Mouse (Mus musculus): ENCODE data around the gene Lzic. TPM values are rescaled to one million over a fixed set of nuclear protein-coding genes. Genes with fewer than 3 reads are reported as not detected.

Lzic gene
- total and polyA plus RNA-seq, 2 experiments from 2014 or later, result 33.5 to 34.8 TPM

- DNase-seq (ENCODE audit: low spot score) (no peak), ATAC-seq (no peak)
- H3K4me3 ChIP-seq (ENCODE audit: low read length), result no peak overlapping the region
- no peaks in the 10 kb centered on the region for H3K27me3 ChIP-seq (ENCODE audit: insufficient read depth, low read length)
- 0 out of 2 replicates have a peak, but pooled peaks cover 14% of the 10 kb centered on the region for H3K4me1 ChIP-seq (ENCODE audit: insufficient read depth, low read length)
- H3K27ac ChIP-seq, result no peak overlapping the region
- no peak overlapping the region for H3K4me2 ChIP-seq (ENCODE audit: low read depth, low read length)
- H3K9ac ChIP-seq (replicated peaks; ENCODE audit: low read length), result no peak overlapping the region
- no peaks in the 10 kb centered on the region for H3K36me3 ChIP-seq (ENCODE audit: insufficient read depth, low read length)
- H3K9me3 ChIP-seq (ENCODE audit: low read length), result no peaks in the 10 kb centered on the region
- 64% methylated on average over 6 of the region's 6 CpGs for WGBS
- TF ChIP-seq CTCF (IDR thresholded peaks at IDR 0.05; ENCODE audit: low read depth), result no peak
Observed at GRCm38 (mm10) chr4:149523961-149524360, 38.9 kb downstream of the Lzic start.

- Histone ChIP-seq H3K9me3 (ENCODE audit: low read length) (no peaks in the 10 kb centered on the region), H3K4me1 (ENCODE audit: insufficient read depth, low read length) (0 out of 2 replicates have a peak, but pooled peaks cover 12% of the 10 kb centered on the region), H3K27me3 (ENCODE audit: insufficient read depth, low read length) (no peaks in the 10 kb centered on the region), H3K36me3 (ENCODE audit: insufficient read depth, low read length) (no peaks in the 10 kb centered on the region), H3K27ac (no peak overlapping the region), H3K9ac (replicated peaks; ENCODE audit: low read length) (no peak overlapping the region), H3K4me3 (ENCODE audit: low read length) (no peak overlapping the region), H3K4me2 (ENCODE audit: low read depth, low read length) (no peak overlapping the region)
- WGBS, result 85% methylated on average over 4 of the region's 4 CpGs
- DNase-seq (ENCODE audit: low spot score) (no peak), ATAC-seq (no peak)
- no peak for TF ChIP-seq CTCF (IDR thresholded peaks at IDR 0.05; ENCODE audit: low read depth)
Observed at GRCm38 (mm10) chr4:149525170-149525569, 40.1 kb downstream of the Lzic start.

DNA sequence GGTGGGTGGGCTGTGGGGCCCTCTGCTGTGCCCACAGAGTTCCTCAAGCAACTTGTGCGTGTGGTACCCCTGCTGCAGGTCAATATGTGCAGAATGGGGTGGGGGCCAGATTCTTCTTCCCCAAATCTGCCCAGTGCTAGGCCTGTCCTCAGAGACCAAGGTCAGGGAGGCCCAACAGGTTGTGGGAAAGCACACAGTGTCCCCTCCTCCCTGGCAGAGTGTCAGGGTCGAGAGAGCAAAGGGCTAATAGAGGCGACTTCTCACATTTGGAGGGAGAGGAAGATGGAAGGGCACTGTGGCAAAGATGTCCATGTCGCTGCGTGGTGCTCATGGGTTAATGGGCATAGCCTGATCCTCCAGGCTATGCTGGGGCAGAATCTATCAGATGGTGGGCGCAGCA is 40.8 kb downstream of the Lzic start:
- DNase-seq (ENCODE audit: low spot score), result no peak
- H3K27ac ChIP-seq, result no peak overlapping the region; the same call in 1 of the 2 replicates
- TF ChIP-seq CTCF (IDR thresholded peaks at IDR 0.05; ENCODE audit: low read depth), result no peak
- H3K27me3 ChIP-seq (ENCODE audit: insufficient read depth, low read length), result no peaks in the 10 kb centered on the region
- H3K4me3 ChIP-seq (ENCODE audit: low read length), result no peak overlapping the region
- no peak for ATAC-seq
- no peak overlapping the region for H3K4me2 ChIP-seq (ENCODE audit: low read depth, low read length)
- WGBS, result 76% methylated on average over 6 of the region's 6 CpGs
- H3K9me3 ChIP-seq (ENCODE audit: low read length), result no peaks in the 10 kb centered on the region
- no peaks in the 10 kb centered on the region for H3K36me3 ChIP-seq (ENCODE audit: insufficient read depth, low read length)
- H3K9ac ChIP-seq (replicated peaks; ENCODE audit: low read length), result no peak overlapping the region
- 0 out of 2 replicates have a peak, but pooled peaks cover 8% of the 10 kb centered on the region for H3K4me1 ChIP-seq (ENCODE audit: insufficient read depth, low read length)

DNA sequence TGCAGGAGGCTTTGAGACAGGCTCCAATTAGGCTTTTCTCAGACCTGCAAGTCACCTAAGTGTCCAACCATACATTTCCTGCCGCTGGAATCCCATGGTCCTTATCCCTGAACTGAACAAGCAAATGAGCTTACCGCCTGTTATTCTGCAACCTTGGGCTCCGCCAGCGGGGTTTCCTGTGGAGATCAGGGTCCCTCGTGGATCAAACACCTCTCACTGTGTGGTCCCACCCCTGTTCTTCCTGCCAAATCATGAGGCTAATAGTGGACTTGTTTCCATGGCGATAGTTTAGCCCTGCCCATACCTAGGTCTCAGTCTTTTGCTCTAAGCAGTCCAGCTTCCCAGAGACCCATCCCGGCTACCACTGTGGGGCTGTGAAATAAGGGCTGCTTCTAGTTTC is 41.3 kb downstream of the Lzic start:
- DNase-seq (ENCODE audit: low spot score) (no peak), ATAC-seq (peak; percentile 47; the same call in 1 of the 2 replicates)
- H3K4me2 ChIP-seq (ENCODE audit: low read depth, low read length), result no peak overlapping the region
- no peaks in the 10 kb centered on the region for H3K36me3 ChIP-seq (ENCODE audit: insufficient read depth, low read length)
- H3K27me3 ChIP-seq (ENCODE audit: insufficient read depth, low read length), result no peaks in the 10 kb centered on the region
- H3K9ac ChIP-seq (replicated peaks; ENCODE audit: low read length), result no peak overlapping the region
- no peaks in the 10 kb centered on the region for H3K9me3 ChIP-seq (ENCODE audit: low read length)
- H3K4me3 ChIP-seq (ENCODE audit: low read length), result no peak overlapping the region
- H3K4me1 ChIP-seq (ENCODE audit: insufficient read depth, low read length), result 0 out of 2 replicates have a peak, but pooled peaks cover 8% of the 10 kb centered on the region
- H3K27ac ChIP-seq, result no peak overlapping the region; the same call in 1 of the 2 replicates
- no peak for TF ChIP-seq CTCF (IDR thresholded peaks at IDR 0.05; ENCODE audit: low read depth)
- WGBS, result 39% methylated on average over 7 of the region's 7 CpGs

GRCm38 (mm10) chr4:149527621-149528354 is 42.8 kb downstream of the Lzic start:
- Histone ChIP-seq H3K9ac (replicated peaks; ENCODE audit: low read length) (no peak overlapping the region), H3K4me2 (ENCODE audit: low read depth, low read length) (no peak overlapping the region), H3K4me3 (ENCODE audit: low read length) (no peak overlapping the region), H3K27me3 (ENCODE audit: insufficient read depth, low read length) (no peaks in the 10 kb centered on the region), H3K36me3 (ENCODE audit: insufficient read depth, low read length) (no peaks in the 10 kb centered on the region), H3K4me1 (ENCODE audit: insufficient read depth, low read length) (0 out of 2 replicates have a peak, but pooled peaks cover 8% of the 10 kb centered on the region), H3K27ac (no peak overlapping the region), H3K9me3 (ENCODE audit: low read length) (no peaks in the 10 kb centered on the region)
- ATAC-seq, result no peak
- no peak for TF ChIP-seq CTCF (IDR thresholded peaks at IDR 0.05; ENCODE audit: low read depth)
- 77% methylated on average over 15 of the region's 15 CpGs for WGBS
- no peak for DNase-seq (ENCODE audit: low spot score)

GRCm38 (mm10) chr4:149529691-149530090 is 44.7 kb downstream of the Lzic start:
- no peak for ATAC-seq
- WGBS, result 76% methylated on average over 6 of the region's 6 CpGs
- H3K9me3 ChIP-seq (ENCODE audit: low read length), result no peaks in the 10 kb centered on the region
- no peak overlapping the region for H3K9ac ChIP-seq (replicated peaks; ENCODE audit: low read length)
- H3K36me3 ChIP-seq (ENCODE audit: insufficient read depth, low read length), result no peaks in the 10 kb centered on the region
- no peak for TF ChIP-seq CTCF (IDR thresholded peaks at IDR 0.05; ENCODE audit: low read depth)
- 0 out of 2 replicates have a peak, but pooled peaks cover 4% of the 10 kb centered on the region for H3K4me1 ChIP-seq (ENCODE audit: insufficient read depth, low read length)
- DNase-seq (ENCODE audit: low spot score), result no peak
- H3K4me2 ChIP-seq (ENCODE audit: low read depth, low read length), result no peak overlapping the region
- no peak overlapping the region for H3K4me3 ChIP-seq (ENCODE audit: low read length)
- H3K27me3 ChIP-seq (ENCODE audit: insufficient read depth, low read length), result no peaks in the 10 kb centered on the region
- H3K27ac ChIP-seq, result no peak overlapping the region

- no peak overlapping the region for H3K27ac ChIP-seq
- 90% methylated on average over 8 of the region's 8 CpGs for WGBS
Observed at GRCm38 (mm10) chr4:149539441-149539840, 54.4 kb downstream of the Lzic start.

More at GRCm38 (mm10) chr4:149539441-149539840, 54.4 kb downstream of the Lzic start:
- no peaks in the 10 kb centered on the region for H3K36me3 ChIP-seq (ENCODE audit: insufficient read depth, low read length)
- H3K9ac ChIP-seq (replicated peaks; ENCODE audit: low read length), result no peak overlapping the region
- no peaks in the 10 kb centered on the region for H3K9me3 ChIP-seq (ENCODE audit: low read length)
- ATAC-seq, result 0 out of 2 replicates have a peak, but pooled peaks have one; percentile 28
- TF ChIP-seq CTCF (IDR thresholded peaks at IDR 0.05; ENCODE audit: low read depth), result no peak
- no peaks in the 10 kb centered on the region for H3K4me1 ChIP-seq (ENCODE audit: insufficient read depth, low read length)
- no peak overlapping the region for H3K4me3 ChIP-seq (ENCODE audit: low read length)
- no peak overlapping the region for H3K4me2 ChIP-seq (ENCODE audit: low read depth, low read length)
- no peaks in the 10 kb centered on the region for H3K27me3 ChIP-seq (ENCODE audit: insufficient read depth, low read length)
- DNase-seq (ENCODE audit: low spot score), result no peak

Measured in hindbrain, postnatal 0 days (tissue).